In genomic region chr14:60409702-60410491, GRCm38 (mm10) we compare ENCODE assay signal across 8 mouse cellular contexts. TPM values are rescaled to one million over a fixed set of nuclear protein-coding genes. Genes with fewer than 3 reads are reported as not detected.
DNase-seq lines count a peak whose midpoint lies in the region; ATAC-seq and TF ChIP-seq lines count a peak whose summit lies in the region.

No protein-coding gene starts in this region.

- TF ChIP-seq CTCF in midbrain, postnatal 0 days (IDR thresholded peaks at IDR 0.05) = no peak

- H3K4me3 ChIP-seq in kidney, embryonic 16.5 days (ENCODE audit: low read length) = no peak overlapping the region
- no peak overlapping the region for H3K4me3 ChIP-seq in hindbrain, embryonic 16.5 days (ENCODE audit: low read length)
- peak overlapping the region; percentile 14; the same call in 1 of the 2 replicates for H3K4me3 ChIP-seq in midbrain, postnatal 0 days (ENCODE audit: low read depth, low read length)

- no peak overlapping the region for H3K9ac ChIP-seq in kidney, embryonic 16.5 days (replicated peaks; ENCODE audit: low read length)
- 0 out of 2 replicates have a peak overlapping the region, but pooled peaks have one; percentile 13 for H3K9ac ChIP-seq in hindbrain, embryonic 16.5 days (ENCODE audit: low read depth, low read length)
- H3K9ac ChIP-seq in midbrain, postnatal 0 days (replicated peaks; ENCODE audit: low read length, poor library complexity, severe bottlenecking) = 0 out of 2 replicates have a peak overlapping the region, but pooled peaks have one; percentile 34

- H3K27me3 ChIP-seq in kidney, embryonic 16.5 days (ENCODE audit: insufficient read depth, low read length) = no peaks in the 10 kb centered on the region
- H3K27me3 ChIP-seq in hindbrain, embryonic 16.5 days (replicated peaks; ENCODE audit: control insufficient read depth, insufficient read depth, low read length) = no peaks in the 10 kb centered on the region
- no peaks in the 10 kb centered on the region for H3K27me3 ChIP-seq in midbrain, postnatal 0 days (ENCODE audit: insufficient read depth, low read length)

- ATAC-seq in kidney, embryonic 16.5 days (ENCODE audit: low FRiP score, low TSS enrichment) = peak; percentile 39; the same call in 1 of the 2 replicates
- peak; percentile 87 for ATAC-seq in hindbrain, embryonic 16.5 days
- ATAC-seq in midbrain, postnatal 0 days (ENCODE audit: low FRiP score) = peak; percentile 82
- ATAC-seq in granulocyte monocyte progenitor cell, adult 5-6 weeks (replicated peaks; ENCODE audit: poor library complexity, severe bottlenecking) = no peak; the same call in 1 of the 2 replicates

- H3K9me3 ChIP-seq in kidney, embryonic 16.5 days (ENCODE audit: low read length) = no peaks in the 10 kb centered on the region
- H3K9me3 ChIP-seq in hindbrain, embryonic 16.5 days (ENCODE audit: control insufficient read depth, low read length) = no peaks in the 10 kb centered on the region
- no peaks in the 10 kb centered on the region for H3K9me3 ChIP-seq in midbrain, postnatal 0 days (ENCODE audit: low read length)

- 15% methylated on average over 12 of the region's 12 CpGs for WGBS in kidney, embryonic 16.5 days
- WGBS in hindbrain, embryonic 16.5 days = 13% methylated on average over 12 of the region's 12 CpGs
- 7% methylated on average over 12 of the region's 12 CpGs for WGBS in midbrain, postnatal 0 days

- H3K4me1 ChIP-seq in kidney, embryonic 16.5 days (ENCODE audit: insufficient read depth, low read length) = peaks cover 17% of the 10 kb centered on the region
- peaks cover 17% of the 10 kb centered on the region for H3K4me1 ChIP-seq in hindbrain, embryonic 16.5 days (ENCODE audit: control insufficient read depth, insufficient read depth, low read depth, low read length)
- H3K4me1 ChIP-seq in midbrain, postnatal 0 days (ENCODE audit: insufficient read depth, low read length) = peaks cover 17% of the 10 kb centered on the region

- H3K4me2 ChIP-seq in kidney, embryonic 16.5 days (replicated peaks; ENCODE audit: low read depth, low read length) = peak overlapping the region; percentile 31; the same call in 1 of the 2 replicates
- peak overlapping the region; percentile 47 for H3K4me2 ChIP-seq in hindbrain, embryonic 16.5 days (ENCODE audit: low read length)
- peak overlapping the region; percentile 45 for H3K4me2 ChIP-seq in midbrain, postnatal 0 days (ENCODE audit: low read depth, low read length, poor library complexity, severe bottlenecking)

- no peak for DNase-seq in kidney, postnatal 14 days
- peak; percentile 52 to 55 for DNase-seq in cerebellum, postnatal 14 days
- peak; percentile 83 for DNase-seq in midbrain, postnatal 0 days (ENCODE audit: low spot score)
- no peak for DNase-seq in thymus, postnatal 36 days
- no peak for DNase-seq in ovary, postnatal 36 days (ENCODE audit: low spot score)

- H3K27ac ChIP-seq in kidney, embryonic 16.5 days (ENCODE audit: low read length) = no peak overlapping the region
- peak overlapping the region; percentile 64 for H3K27ac ChIP-seq in hindbrain, embryonic 16.5 days (ENCODE audit: low read depth, low read length)
- H3K27ac ChIP-seq in midbrain, postnatal 0 days (ENCODE audit: low read depth, low read length) = peak overlapping the region; percentile 52

- no peaks in the 10 kb centered on the region for H3K36me3 ChIP-seq in kidney, embryonic 16.5 days (ENCODE audit: insufficient read depth, low read length)
- no peaks in the 10 kb centered on the region for H3K36me3 ChIP-seq in hindbrain, embryonic 16.5 days (ENCODE audit: control insufficient read depth, insufficient read depth, low read length)
- H3K36me3 ChIP-seq in midbrain, postnatal 0 days (ENCODE audit: insufficient read depth, low read length) = no peaks in the 10 kb centered on the region

RNA-seq across cellular contexts. Expression of gene Amer2, which starts 36.8 kb away (rescaled TPM):
- 1.7 and 1.8 TPM in 2 replicates for polyA plus RNA-seq in kidney, embryonic 16.5 days (2015; fragmentation: Nextera tagmentation; extraction: Ambion mirVana)
- 19.3 and 21.2 TPM in 2 replicates for polyA plus RNA-seq in hindbrain, embryonic 16.5 days (2015; fragmentation: Nextera tagmentation; extraction: Ambion mirVana)
- 28.3 TPM in 2 replicates for total RNA-seq in midbrain, postnatal 0 days (2014; rRNA removed)
- 13.7 and 18.3 TPM in 2 replicates for polyA plus RNA-seq in midbrain, postnatal 0 days (2015; fragmentation: Nextera tagmentation; extraction: Ambion mirVana)
- not detected in 2 replicates for total RNA-seq in granulocyte monocyte progenitor cell, adult 5-6 weeks (2014; fragmentation: Nextera tagmentation)
- 0.15 and 0.17 TPM in 2 replicates for total RNA-seq in granulocyte monocyte progenitor cell, adult 5-6 weeks (2017)

Comparison
In these comparisons a context has a peak if more than half of its experiments do, and no peak if none do; other contexts are left out.
1. DNase-seq: peak in cerebellum, postnatal 14 days (2 of 2) and midbrain, postnatal 0 days (single experiment); none in kidney, postnatal 14 days (single experiment), thymus, postnatal 36 days (0 of 2) and ovary, postnatal 36 days (single experiment).
2. Peak in every context shown above with its lines, with median percentiles within 50 percentile points of each other: H3K4me2 ChIP-seq.